Mouse (Mus musculus): ENCODE measurements around the gene Tma7. TPM values are rescaled to one million over a fixed set of nuclear protein-coding genes. Genes with fewer than 3 reads are reported as not detected.

The Tma7 gene
- total RNA-seq (2021), result 100 to 1,000 TPM; 384 to 426 TPM
- long read RNA-seq, experiment 1, transcript Tma7-201 (4 exons, 944 nt), result major isoform, 194 of 200 reads
- long read RNA-seq, experiment 1, partial matches to known transcripts, result 5 of 200 reads
- long read RNA-seq, experiment 1, other reads (novel, unspliced or antisense), result 1 of 200 reads
- long read RNA-seq, experiment 2, transcript Tma7-201 (4 exons, 944 nt), result major isoform, 77 of 84 reads
- long read RNA-seq, experiment 2, partial matches to known transcripts, result 3 of 84 reads
- long read RNA-seq, experiment 2, other reads (novel, unspliced or antisense), result 3 of 84 reads

GRCm38 (mm10) chr9:109082124-109082800 is at the start of gene Tma7, which contains the start of gene Ccdc51:
Gene Tma7 (minus strand): TSS chr9:109082587.
Gene Ccdc51 (plus strand): TSS chr9:109082493.
- DNase-seq, result peak; percentile 91

DNA sequence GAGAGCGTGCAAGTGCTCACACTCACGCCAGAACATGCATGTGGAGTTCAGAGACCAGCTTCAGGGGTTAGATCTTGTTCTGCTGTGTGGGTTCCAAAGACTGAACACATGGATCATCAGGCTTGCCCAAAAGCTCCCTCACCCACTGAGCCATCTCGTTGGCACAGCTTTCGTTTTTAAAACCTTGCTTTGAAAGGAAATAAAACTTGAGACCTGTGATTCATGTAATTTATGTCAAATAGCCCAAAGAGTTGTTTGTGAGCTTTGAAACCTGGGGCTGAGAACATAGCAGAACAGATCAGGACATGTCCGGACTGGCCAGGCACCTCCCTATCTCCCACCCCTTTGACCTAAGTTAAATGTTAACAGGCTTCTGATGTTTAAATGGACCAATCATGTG is 47.7 kb upstream of the Tma7 start:
- peak in 1 of 2 experiments; percentile 13 for DNase-seq

GRCm38 (mm10) chr9:109128211-109128610 is 45.8 kb upstream of the Tma7 start:
- peak; percentile 60 to 66 for DNase-seq

DNA sequence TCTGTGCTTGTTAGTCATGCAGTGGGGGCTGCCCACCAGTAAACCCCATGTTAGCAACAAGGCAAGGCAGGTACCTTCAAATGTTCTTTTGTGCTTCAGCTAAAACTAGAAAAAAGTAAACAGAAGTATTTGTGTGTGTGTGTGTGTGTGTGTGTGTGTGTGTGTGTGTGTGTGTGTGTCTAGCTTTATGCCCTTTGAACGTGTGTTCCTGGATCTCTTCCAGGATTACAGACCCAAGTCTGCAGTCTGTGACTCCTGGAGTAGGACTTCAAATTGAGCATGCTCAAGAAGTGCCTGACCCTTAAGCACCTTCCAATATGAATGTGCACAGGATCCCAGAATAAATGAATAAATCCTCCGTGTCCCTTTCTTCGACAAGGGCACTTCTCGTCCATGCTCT is 44.7 kb upstream of the Tma7 start:
- DNase-seq, result no peak

GRCm38 (mm10) chr9:109125481-109125880 is 43.1 kb upstream of the Tma7 start:
- DNase-seq, result no peak

- DNase-seq, result no peak
Observed at GRCm38 (mm10) chr9:109125043-109125442, 42.7 kb upstream of the Tma7 start.

GRCm38 (mm10) chr9:109124164-109124563 is 41.8 kb upstream of the Tma7 start:
- DNase-seq, result no peak

GRCm38 (mm10) chr9:109123266-109123665 is 40.9 kb upstream of the Tma7 start:
- peak in 1 of 2 experiments; percentile 45 for DNase-seq

- DNase-seq, result peak in 1 of 2 experiments; percentile 47
Observed at GRCm38 (mm10) chr9:109122553-109123085, 40.2 kb upstream of the Tma7 start.

DNA sequence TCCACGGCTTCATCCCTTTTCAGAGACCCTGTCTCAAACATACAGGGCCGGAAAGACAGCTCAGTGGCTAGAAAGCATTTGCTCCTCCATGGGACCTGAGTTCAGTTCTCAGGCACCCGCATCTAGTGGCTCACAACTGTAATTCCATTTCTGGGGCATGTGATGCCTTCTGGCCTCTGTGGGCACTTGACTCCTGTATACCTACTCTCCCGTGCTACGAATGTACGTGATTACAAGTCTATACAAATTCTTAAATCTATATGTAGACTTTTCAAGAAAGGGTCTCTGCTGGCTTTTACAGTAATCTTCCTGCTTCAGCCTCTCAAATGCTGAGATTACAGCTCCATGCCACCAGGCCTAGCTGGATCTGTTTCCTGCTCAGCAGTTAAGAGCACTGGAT is 38.6 kb upstream of the Tma7 start:
- no peak for DNase-seq

DNA sequence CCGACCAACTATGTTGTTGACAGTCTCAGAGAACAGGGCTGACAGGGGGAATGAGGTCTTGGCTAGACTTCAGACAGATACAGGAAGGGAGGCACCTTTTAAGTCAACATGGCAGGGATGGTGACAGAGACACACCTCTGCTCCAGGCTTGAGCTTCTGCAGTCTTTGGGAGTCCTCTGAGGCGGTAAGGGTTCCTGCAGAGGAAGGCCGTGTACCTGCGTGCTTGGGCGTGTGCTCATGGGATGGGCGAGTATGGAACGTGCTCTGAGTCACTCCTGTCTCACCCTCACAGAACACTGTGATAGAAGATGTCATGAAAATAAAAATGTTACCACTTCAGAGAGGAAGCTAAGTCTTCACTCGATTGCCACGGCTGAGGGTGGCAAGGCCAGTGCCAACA is 37.2 kb upstream of the Tma7 start:
- DNase-seq, result peak in 1 of 2 experiments; percentile 34

DNA sequence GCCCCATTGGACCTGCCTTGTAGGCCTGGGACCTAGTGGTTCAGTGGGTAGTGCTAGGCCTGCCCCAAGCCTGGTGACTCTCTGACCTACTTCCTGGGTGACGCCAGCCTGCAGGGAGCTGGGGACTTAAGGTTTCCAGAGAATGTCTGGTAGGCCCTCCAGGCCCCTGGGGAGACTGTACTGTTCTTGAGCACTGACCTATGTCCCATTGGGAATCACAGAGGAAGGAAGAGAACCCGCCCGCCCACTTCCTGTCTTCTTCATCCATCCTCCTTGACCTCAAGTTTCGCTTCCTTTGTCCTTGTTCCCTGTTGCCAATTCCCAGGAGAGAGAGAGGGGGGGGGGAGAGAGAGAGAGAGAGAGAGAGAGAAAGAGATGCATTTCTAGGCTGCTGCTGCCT is 35.7 kb upstream of the Tma7 start:
- peak in 1 of 2 experiments; percentile 41 for DNase-seq

- DNase-seq, result peak; percentile 81 to 84
Observed at GRCm38 (mm10) chr9:109116205-109116604, 33.8 kb upstream of the Tma7 start.

- no peak for DNase-seq
Observed at GRCm38 (mm10) chr9:109114871-109115270, 32.5 kb upstream of the Tma7 start.

DNA sequence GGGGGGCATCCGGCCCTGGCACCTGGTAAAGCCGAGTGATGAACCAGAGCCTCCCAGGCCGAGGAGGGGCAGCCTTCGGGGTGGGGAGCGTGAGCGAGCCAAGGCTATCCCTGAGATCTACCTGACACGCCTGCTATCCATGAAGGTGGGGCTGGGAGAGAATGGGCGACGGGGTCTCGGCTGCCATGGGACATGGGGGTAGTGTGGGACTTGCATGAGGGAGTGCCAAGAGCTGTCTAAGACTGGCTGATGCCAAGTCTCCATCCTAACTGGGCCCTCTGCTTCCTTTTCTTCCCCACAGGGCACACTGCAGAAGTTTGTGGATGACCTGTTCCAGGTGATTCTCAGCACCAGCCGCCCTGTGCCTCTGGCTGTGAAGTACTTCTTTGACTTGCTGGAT is 31.9 kb upstream of the Tma7 start:
- DNase-seq, result no peak

DNA sequence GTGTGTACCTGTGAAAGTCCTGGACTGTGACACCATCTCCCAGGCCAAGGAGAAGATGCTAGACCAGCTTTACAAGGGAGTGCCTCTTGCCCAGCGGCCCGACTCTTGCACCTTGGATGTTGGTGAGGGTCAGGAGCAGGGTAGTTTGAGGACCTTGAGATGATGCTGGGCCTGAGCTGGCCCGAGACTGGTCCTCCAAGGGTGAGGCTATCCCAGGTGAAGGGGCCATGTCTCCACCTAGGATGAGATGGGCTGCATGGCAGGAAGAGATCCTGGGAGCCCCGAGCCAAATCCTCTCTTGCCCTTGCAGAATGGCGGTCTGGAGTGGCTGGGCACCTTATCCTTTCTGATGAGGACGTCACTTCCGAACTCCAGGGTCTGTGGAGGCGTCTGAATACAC is 30.9 kb upstream of the Tma7 start:
- peak in 1 of 2 experiments; percentile 0 for DNase-seq

- DNase-seq, result peak in 1 of 2 experiments; percentile 0
Observed at GRCm38 (mm10) chr9:109111591-109111990, 29.2 kb upstream of the Tma7 start.

- no peak for DNase-seq
Observed at GRCm38 (mm10) chr9:109111101-109111500, 28.7 kb upstream of the Tma7 start.

GRCm38 (mm10) chr9:109110240-109110639 is 27.9 kb upstream of the Tma7 start:
- DNase-seq, result no peak

- no peak for DNase-seq
Observed at GRCm38 (mm10) chr9:109107341-109107740, 25.0 kb upstream of the Tma7 start.

DNA sequence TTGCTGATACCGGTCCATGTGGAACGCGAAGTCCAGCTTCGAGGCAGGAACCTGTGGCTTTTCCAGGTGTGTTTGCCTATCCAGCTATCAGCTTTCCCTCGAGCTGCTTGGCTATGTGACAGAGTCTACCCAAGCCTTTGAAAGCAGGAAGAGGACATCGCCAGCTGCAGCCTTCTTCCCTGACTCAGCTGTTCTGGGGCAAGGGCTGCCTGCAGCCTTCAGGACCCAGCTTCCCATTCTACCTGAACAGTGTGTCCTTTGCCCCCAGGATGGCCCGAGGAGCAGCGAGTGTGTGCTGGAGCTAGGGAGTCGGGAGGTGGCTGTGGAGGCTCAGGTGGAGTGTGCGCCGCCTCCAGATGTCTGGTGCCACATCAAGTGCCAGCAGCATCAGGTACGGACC is 23.3 kb upstream of the Tma7 start:
- DNase-seq, result no peak

- peak; percentile 87 to 92 for DNase-seq
Observed at GRCm38 (mm10) chr9:109105011-109105410, 22.6 kb upstream of the Tma7 start.

GRCm38 (mm10) chr9:109104083-109104482 is 21.7 kb upstream of the Tma7 start:
- DNase-seq, result peak; percentile 46 to 68

All from adrenal gland, postnatal 36 days (tissue).